Mouse (Mus musculus) stomach, embryonic 16.5 days (tissue): ENCODE measurements at regions not wholly inside any gene's neighbourhood (a gene's known extent, or its start where the extent isn't known, plus 50 kb on each side); places are given as distances from the start of the nearest gene placed in this dataset.
A peak's percentile ranks its signal among the peaks of the same experiment; 100 is the strongest.

Experiments used
- ATAC-seq: fragments of 200-750 bp; cut with Nextera tagmentation; 2 replicates; pipeline ENCODE4 v1.8.0; 2017; ENCODE audit warnings: moderate number of reproducible peaks, moderate TSS enrichment; ENCODE audit not compliant: insufficient read depth, low FRiP score
- H3K27ac ChIP-seq: fragments of 300-500 bp; sonication (generic); 2 replicates; pipeline ENCODE4 v1.5.1; 2014; ENCODE audit warnings: low read length
- H3K27me3 ChIP-seq: fragments of 300-500 bp; sonication (generic); 2 replicates; pipeline ENCODE4 v1.6.1; 2014; ENCODE audit warnings: low read length, control low read depth, mixed read lengths; ENCODE audit not compliant: control insufficient read depth, insufficient read depth
- H3K36me3 ChIP-seq: fragments of 300-500 bp; sonication (generic); 2 replicates; pipeline ENCODE4 v1.6.1; 2014; ENCODE audit warnings: low read length; ENCODE audit not compliant: control insufficient read depth, insufficient read depth
- H3K4me1 ChIP-seq: fragments of 300-500 bp; sonication (generic); 2 replicates; pipeline ENCODE4 v1.6.1; 2014; ENCODE audit warnings: low read length, control low read depth, mixed read lengths; ENCODE audit not compliant: control insufficient read depth, insufficient read depth
- H3K4me2 ChIP-seq: fragments of 300-500 bp; sonication (generic); 2 replicates; pipeline ENCODE4 v1.6.1; 2014; ENCODE audit warnings: low read depth, low read length, mixed read lengths
- H3K4me3 ChIP-seq: fragments of 300-500 bp; sonication (generic); replicated peaks from 2 replicates; pipeline ENCODE4 v1.5.1; 2014; ENCODE audit warnings: mild to moderate bottlenecking, low read length
- H3K9ac ChIP-seq: fragments of 300-500 bp; sonication (generic); 2 replicates; pipeline ENCODE4 v1.6.1; 2014; ENCODE audit warnings: low read length
- H3K9me3 ChIP-seq: fragments of 300-500 bp; sonication (generic); replicated peaks from 2 replicates; pipeline ENCODE4 v1.6.1; 2016; ENCODE audit warnings: low read length, control low read depth; ENCODE audit not compliant: control insufficient read depth
- WGBS: fragments of 180-500 bp; shearing (Covaris S2); extraction: QIAGEN DNeasy Blood & Tissue Kit; methylation state at CpG from one replicate; pipeline ENCODE4 v1.1.7; 2014; 5-methylcytosine and 5-hydroxymethylcytosine counted together

GRCm38 (mm10) chr3:104327034-104327729 lies 107.0 kb upstream of the Magi3 start:
- H3K9me3 ChIP-seq, result no peaks in the 10 kb centered on the region
- 79% methylated on average over 12 of the region's 12 CpGs for WGBS
- no peaks in the 10 kb centered on the region for H3K36me3 ChIP-seq
- H3K4me1 ChIP-seq, result no peaks in the 10 kb centered on the region
- ATAC-seq, result no peak
- H3K4me3 ChIP-seq, result no peak overlapping the region
- H3K9ac ChIP-seq, result no peak overlapping the region
- no peaks in the 10 kb centered on the region for H3K27me3 ChIP-seq
- no peak overlapping the region for H3K4me2 ChIP-seq
- H3K27ac ChIP-seq, result no peak overlapping the region

DNA sequence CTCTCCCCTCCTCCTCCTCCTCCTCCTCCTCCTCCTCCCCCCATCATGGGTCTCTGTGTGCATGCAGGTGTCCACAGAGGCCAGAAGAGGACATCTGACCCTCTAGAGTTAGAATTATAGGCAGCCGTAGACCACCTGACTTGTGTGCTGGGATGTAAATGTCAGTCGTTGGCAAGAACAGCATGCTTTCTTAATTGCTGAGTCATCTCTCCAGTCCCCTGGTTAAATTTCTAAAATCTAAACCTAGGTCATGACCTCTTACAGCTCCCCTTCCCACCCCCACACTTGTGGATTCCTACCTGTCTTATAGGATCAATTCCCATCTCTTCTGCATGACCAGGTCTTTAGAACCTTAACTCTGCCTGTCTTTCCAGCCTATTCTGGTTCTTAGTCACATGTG lies 102.4 kb upstream of the Magi3 start:
- H3K27me3 ChIP-seq, result no peaks in the 10 kb centered on the region

GRCm38 (mm10) chr3:104320404-104320803 lies 100.2 kb upstream of the Magi3 start:
- no peaks in the 10 kb centered on the region for H3K36me3 ChIP-seq
- H3K4me1 ChIP-seq, result peaks cover 11% of the 10 kb centered on the region
- WGBS, result 47% methylated on average over 4 of the region's 4 CpGs
- no peaks in the 10 kb centered on the region for H3K9me3 ChIP-seq
- H3K9ac ChIP-seq, result no peak overlapping the region
- no peaks in the 10 kb centered on the region for H3K27me3 ChIP-seq
- no peak overlapping the region for H3K4me2 ChIP-seq
- H3K4me3 ChIP-seq, result no peak overlapping the region
- no peak for ATAC-seq
- H3K27ac ChIP-seq, result no peak overlapping the region

More for the DNA sequence above, 102.4 kb upstream of the Magi3 start:
- ATAC-seq, result no peak
- H3K36me3 ChIP-seq, result no peaks in the 10 kb centered on the region
- no peaks in the 10 kb centered on the region for H3K9me3 ChIP-seq
- 63% methylated on average over 2 of the region's 2 CpGs for WGBS
- no peak overlapping the region for H3K27ac ChIP-seq
- H3K9ac ChIP-seq, result no peak overlapping the region
- no peak overlapping the region for H3K4me3 ChIP-seq
- H3K4me1 ChIP-seq, result peaks cover 11% of the 10 kb centered on the region
- no peak overlapping the region for H3K4me2 ChIP-seq

- WGBS, result 34% methylated on average over 6 of the region's 6 CpGs
- Histone ChIP-seq H3K4me2 (no peak overlapping the region), H3K27ac (no peak overlapping the region), H3K9ac (no peak overlapping the region), H3K9me3 (no peaks in the 10 kb centered on the region), H3K4me3 (no peak overlapping the region), H3K4me1 (peaks cover 11% of the 10 kb centered on the region), H3K27me3 (no peaks in the 10 kb centered on the region), H3K36me3 (no peaks in the 10 kb centered on the region)
- ATAC-seq, result no peak
Observed at GRCm38 (mm10) chr3:104319377-104319776, 99.2 kb upstream of the Magi3 start.

GRCm38 (mm10) chr3:104318911-104319310 lies 98.7 kb upstream of the Magi3 start:
- WGBS, result 26% methylated on average over 8 of the region's 8 CpGs
- H3K9ac ChIP-seq, result no peak overlapping the region
- H3K36me3 ChIP-seq, result no peaks in the 10 kb centered on the region
- H3K27me3 ChIP-seq, result no peaks in the 10 kb centered on the region
- no peak for ATAC-seq
- H3K4me2 ChIP-seq, result no peak overlapping the region
- H3K4me3 ChIP-seq, result no peak overlapping the region
- no peaks in the 10 kb centered on the region for H3K9me3 ChIP-seq
- H3K4me1 ChIP-seq, result peaks cover 11% of the 10 kb centered on the region
- H3K27ac ChIP-seq, result no peak overlapping the region

- no peaks in the 10 kb centered on the region for H3K9me3 ChIP-seq
- H3K9ac ChIP-seq, result no peak overlapping the region
- no peaks in the 10 kb centered on the region for H3K27me3 ChIP-seq
- WGBS, result 72% methylated on average over 4 of the region's 4 CpGs
- no peak overlapping the region for H3K4me3 ChIP-seq
- H3K36me3 ChIP-seq, result no peaks in the 10 kb centered on the region
- no peak overlapping the region for H3K4me2 ChIP-seq
- H3K27ac ChIP-seq, result no peak overlapping the region
- ATAC-seq, result no peak
- peaks cover 11% of the 10 kb centered on the region for H3K4me1 ChIP-seq
Observed at GRCm38 (mm10) chr3:104317528-104317927, 97.4 kb upstream of the Magi3 start.

GRCm38 (mm10) chr3:104313063-104313462 lies 92.9 kb upstream of the Magi3 start:
- 48% methylated on average over 4 of the region's 4 CpGs for WGBS
- no peak for ATAC-seq

DNA sequence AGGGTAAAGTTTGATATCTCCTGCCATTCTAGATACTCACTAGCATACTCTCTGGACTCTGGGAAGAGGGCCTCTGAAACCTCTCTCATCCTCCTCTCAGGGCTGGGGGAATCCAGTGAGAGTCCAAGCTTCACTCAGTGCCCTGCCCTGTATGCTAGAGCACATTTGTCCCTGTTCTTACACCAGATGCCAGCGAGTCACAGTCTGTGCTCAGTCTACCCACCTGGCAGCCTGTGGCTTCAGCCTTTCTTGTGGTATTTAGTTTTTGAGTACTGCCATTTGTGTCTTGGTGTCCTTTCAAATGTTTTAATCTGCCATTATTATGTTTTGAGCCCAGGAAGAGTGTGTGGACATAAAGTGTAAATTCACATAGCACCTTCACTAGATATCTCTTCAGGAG lies 86.8 kb upstream of the Magi3 start:
- 81% methylated on average over 1 of the region's 1 CpGs for WGBS
- Histone ChIP-seq H3K36me3 (no peaks in the 10 kb centered on the region), H3K4me1 (peaks cover 5% of the 10 kb centered on the region; the same call in 1 of the 2 replicates)

More at GRCm38 (mm10) chr3:104313063-104313462, 92.9 kb upstream of the Magi3 start:
- no peaks in the 10 kb centered on the region for H3K27me3 ChIP-seq
- H3K4me1 ChIP-seq, result no peaks in the 10 kb centered on the region
- H3K27ac ChIP-seq, result no peak overlapping the region
- no peak overlapping the region for H3K9ac ChIP-seq
- no peak overlapping the region for H3K4me2 ChIP-seq
- H3K9me3 ChIP-seq, result no peaks in the 10 kb centered on the region
- no peaks in the 10 kb centered on the region for H3K36me3 ChIP-seq
- no peak overlapping the region for H3K4me3 ChIP-seq

GRCm38 (mm10) chr3:104305904-104306563 lies 85.9 kb upstream of the Magi3 start:
- no peak for ATAC-seq
- H3K27me3 ChIP-seq, result no peaks in the 10 kb centered on the region
- 0 out of 2 replicates have a peak overlapping the region, but pooled peaks have one; percentile 28 for H3K4me2 ChIP-seq
- no peaks in the 10 kb centered on the region for H3K36me3 ChIP-seq
- H3K4me3 ChIP-seq, result no peak overlapping the region
- 15% methylated on average over 12 of the region's 12 CpGs for WGBS
- H3K9ac ChIP-seq, result no peak overlapping the region
- no peaks in the 10 kb centered on the region for H3K9me3 ChIP-seq
- peaks cover 5% of the 10 kb centered on the region; the same call in 1 of the 2 replicates for H3K4me1 ChIP-seq
- H3K27ac ChIP-seq, result no peak overlapping the region

More for the DNA sequence above, 86.8 kb upstream of the Magi3 start:
- H3K27ac ChIP-seq, result no peak overlapping the region
- H3K4me3 ChIP-seq, result no peak overlapping the region
- H3K9ac ChIP-seq, result no peak overlapping the region
- no peak overlapping the region for H3K4me2 ChIP-seq
- H3K27me3 ChIP-seq, result no peaks in the 10 kb centered on the region
- no peaks in the 10 kb centered on the region for H3K9me3 ChIP-seq
- no peak for ATAC-seq
